Mouse (Mus musculus) CD4-positive naive resting alpha-beta T cell, adult 76 days (primary cell): ENCODE measurements around the gene Gm21985. TPM values are rescaled to one million over a fixed set of nuclear protein-coding genes. Genes with fewer than 3 reads are reported as not detected.

Source experiments
- total RNA-seq: library from RNA; stranded (reverse); gene quantifications from one replicate; pipeline ENCODE4 v1.2.4, GENCODE M21; 2023

Gene Gm21985
- total RNA-seq: 0.50 TPM

DNA sequence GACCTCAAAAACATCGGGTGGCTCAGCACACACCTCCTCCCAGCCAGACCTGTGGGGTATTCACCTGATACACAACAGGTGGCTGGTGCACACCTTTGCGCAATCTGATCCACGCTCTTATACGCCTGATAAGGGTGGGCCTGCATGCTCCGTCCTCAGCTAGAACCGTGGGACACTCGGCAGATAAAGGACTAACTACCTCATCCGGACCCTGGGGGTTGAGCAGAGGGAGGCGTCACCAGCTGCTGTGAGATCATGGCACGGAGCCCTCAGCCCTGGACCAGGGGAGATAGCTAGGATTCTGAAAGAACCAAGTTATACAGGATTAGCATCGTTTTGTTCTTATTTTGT lies at the start of gene Gm21985:
Gene Gm21985, plus strand, starts transcription at position 73 of the 351 bp plus-strand sequence.

DNA sequence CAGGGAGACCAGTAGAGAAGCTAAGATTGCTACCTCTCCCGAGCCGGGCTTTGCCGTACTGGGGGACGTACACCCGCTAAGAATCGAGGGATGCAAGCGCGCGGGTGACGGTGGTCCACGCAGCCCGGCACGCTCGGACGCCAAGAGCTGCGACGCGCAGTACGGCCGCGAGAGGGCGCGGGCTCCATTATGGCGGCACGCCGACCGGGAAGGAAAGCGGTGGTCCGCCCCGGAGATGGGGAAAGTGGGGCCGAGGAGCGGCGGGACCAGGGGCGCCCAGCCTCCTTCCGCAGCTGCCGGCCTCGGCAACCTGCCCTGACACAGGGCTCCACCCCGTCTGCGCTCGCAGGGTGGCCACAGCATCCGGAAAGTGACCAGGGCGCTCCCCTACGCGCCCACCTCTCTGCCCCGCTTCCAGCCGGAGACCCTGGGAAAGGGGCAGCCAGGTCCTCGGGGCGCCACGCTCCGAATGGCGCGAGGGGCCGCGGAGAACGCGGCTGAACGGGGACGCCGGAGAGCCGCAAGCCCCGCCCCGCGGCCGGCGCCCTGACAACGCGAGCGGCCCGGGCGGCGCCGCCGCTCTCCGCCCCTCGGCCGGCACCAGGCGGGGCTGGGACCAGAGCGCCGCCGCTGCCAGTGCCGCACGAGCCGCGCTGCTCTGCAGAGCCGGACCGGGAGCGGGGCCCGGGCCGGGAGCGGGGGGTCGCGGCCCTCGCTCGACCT lies 26.7 kb upstream of the Gm21985 start, which contains the start of gene Lpcat4:
Gene Lpcat4, plus strand, starts transcription at position 257 of the 723 bp plus-strand sequence.

DNA sequence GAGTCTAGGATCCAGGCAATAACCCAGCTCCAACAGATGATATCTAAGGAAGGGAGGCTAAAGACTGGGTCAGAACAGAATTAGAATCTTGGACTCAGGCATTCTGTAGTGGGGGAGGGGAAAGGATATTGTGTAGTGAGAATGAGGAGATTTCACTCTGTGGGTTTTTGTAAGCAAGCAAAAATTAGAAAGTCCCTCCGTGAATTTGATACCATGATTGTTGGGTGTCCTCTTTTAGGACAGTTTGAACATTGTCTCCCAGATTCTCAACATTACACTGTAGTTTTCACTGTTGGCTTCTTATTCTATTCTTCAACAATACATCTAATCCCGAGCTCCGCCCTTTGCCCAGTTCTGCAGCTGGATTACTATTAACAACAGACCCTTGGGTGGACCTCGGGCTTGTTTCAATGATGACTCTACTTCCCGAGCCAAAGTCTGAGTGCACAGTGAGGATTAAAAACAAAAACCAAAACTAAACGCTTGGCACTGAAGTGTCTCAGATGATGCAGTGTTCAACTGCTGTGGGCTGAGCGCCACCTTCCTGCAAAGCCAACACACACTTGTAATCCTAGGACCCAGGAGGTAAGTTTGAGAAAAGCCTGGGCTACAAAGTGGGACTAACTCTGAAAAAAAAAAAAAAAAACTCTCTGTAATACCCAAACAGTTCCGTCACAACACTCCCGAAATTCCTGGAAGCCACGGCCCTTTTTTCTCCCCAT lies 6.7 kb upstream of the Gm21985 start, which contains the start of gene Nutm1:
Gene Nutm1, minus strand, starts transcription at position 51 of the 722 bp plus-strand sequence.

DNA sequence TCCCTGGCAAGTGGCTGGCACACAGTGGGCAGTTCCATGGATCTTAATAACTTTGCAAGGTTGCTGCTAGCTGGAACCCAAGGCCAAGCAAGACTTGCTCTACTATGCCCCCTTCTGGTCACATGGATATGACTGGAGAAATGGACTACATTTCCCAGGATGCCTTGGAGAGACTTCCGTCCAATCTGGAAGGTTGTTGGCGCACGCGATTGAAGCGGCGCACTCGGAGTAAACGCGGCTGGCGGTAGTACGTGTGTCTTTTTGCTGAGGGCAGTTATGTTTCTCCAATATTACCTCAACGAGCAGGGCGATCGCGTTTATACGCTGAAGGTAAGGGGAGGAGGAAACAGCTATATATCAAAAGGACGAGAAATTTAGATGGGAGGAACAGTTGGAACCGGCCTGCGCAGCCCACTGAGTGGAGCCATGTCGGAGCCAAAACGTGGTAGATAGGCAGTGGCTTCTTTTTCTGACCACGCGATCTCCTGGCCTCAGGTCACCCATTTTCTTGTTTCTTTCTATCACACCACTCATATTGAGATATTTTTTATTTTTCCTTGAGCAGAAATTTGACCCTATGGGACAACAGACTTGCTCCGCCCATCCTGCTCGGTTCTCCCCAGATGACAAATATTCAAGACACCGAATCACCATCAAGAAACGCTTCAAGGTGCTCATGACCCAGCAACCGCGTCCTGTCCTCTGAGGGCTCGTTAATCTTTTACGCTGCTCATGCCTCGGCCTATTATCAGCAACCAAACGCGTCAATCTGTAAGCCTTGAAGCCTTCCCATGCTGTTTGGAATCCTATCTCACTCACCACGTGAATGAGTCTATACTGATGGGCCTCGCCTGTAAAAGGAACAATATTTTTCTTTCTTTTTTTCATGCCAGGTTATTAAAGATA lies 4.1 kb upstream of the Gm21985 start, which contains the start of gene Nop10:
Gene Nop10, plus strand, starts transcription at position 179 of the 906 bp plus-strand sequence.

DNA sequence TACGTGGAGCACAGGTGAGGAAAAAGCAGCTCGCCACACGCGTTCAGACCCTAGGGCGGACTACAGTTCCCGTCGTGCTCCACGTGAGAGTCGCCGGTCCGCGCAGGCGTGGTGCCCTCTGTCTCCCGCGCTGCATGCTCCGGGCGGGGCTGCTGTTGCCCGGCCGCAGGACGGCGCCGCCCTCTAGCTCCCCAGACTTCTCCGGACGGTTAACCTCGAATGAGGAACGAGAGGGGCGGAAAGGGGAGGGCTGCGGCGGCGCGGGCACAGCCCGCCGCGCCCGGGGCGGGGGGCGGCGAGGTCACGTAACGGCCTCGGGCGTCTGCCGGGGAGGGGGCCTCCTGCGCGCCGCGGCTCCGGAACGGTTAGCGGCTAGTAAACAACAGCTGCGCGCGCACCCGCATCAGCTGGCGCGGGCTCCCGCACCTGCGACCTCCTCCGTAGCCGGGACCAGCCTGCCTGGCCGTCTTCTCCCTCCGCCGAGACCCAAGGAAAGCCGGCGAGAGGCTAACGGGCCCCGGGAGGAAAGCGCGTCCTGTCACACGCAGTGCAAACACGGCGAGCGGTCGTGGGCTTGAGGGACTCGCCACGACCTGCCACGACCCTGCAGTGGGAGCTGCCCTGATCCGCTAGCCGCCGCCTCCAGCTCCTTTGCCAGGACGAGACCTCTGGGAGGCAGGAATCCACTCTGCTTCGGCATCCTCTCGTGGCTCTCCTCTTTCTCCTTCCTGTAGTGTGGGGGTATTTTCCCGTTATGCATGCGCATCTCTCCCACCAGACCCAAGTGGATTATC lies 469 bp upstream of the Gm21985 start, which contains the start of gene Slc12a6:
Gene Slc12a6, plus strand, starts transcription at position 378 of the 794 bp plus-strand sequence.

DNA sequence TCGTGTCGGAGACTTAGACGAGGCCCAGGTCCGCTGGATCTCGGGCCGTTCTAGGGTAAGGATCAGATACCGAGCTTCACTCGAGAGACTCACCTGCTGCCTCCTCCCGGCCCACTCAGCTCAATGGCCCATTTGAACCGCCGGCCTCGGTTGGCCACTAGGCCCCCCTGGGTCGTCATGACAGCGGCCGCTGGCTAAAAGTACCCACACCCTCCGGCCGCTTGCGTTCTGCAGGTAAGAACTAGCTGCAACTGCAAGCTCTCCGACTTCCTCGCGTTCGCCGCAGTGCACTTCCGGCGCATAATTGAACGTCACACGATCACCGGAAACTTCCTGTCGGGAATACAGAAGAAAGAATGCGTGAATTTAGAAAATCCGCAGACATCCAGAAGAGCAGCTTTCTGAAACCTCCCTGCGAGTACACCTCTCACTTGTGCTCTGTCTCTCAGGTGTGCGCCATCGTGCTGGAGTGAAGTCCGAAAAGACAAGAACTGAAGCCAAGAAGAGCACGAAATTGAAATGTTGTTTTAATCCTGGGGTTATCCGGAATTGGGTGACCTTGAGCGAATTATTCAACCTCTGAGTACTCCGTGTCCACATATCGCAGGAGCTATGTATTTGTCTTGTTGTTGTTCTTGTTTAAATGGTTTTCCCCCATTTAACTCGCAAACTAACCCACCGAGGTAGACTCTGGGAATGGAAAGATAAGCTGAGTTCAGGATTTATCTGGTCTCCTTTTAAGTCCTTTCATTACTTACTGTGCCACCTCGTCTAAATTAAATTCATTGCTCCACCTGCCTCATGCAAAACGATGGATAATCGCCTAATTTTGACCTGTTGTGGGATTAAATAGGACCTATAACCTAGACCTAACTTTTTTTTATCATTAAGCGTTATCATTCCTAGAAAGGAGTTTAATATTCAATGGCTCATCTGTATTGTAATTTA lies 101.9 kb downstream of the Gm21985 start, which contains the start of gene Emc4:
Gene Emc4, minus strand, starts transcription at position 302 of the 948 bp plus-strand sequence.

DNA sequence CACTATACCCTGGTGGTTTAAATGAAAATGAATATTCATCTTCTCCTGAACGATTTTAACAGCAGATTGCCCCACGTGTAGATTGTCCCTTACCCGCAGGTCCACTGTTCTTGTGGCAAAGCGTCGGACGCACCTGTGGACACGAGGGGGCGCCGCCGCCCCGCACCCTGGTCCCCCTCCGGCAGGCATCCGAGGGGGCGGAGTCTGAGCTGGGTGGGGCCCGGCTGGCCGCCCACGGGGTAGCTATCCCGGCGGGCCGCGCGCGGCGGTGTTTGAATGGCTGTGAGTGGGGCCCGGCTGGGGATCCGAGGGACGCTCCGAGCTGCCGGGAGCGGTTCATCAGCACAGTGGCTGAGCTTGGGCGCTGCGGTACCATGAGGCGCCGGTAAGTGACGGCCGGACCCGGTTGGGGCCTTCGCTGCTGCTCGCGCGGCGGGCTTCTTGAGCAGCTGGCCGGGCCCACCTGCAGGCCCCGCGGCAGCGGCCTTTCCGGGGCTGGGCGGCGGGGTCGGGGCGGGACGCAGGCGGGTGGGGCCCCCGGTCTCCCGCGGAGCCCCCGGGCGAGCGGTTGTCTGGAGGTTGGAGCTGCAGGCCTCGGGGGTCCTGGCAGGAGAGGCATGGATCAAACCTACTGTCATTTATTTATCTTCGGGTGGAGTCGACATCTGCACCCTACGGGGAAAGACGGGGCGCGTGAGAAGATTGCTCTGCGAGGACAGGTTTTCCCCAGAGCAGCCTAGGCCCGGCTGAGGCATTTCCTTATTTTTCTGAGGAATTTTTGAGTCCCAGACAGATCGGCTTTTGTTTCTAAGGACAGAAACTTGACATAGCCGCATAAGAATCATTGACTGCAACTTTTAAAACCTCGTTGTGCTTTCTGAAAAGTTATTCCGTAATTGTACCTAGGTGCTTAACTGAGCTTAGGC lies 113.1 kb downstream of the Gm21985 start, which contains the start of gene Katnbl1:
Gene Katnbl1, plus strand, starts transcription at position 239 of the 926 bp plus-strand sequence.

DNA sequence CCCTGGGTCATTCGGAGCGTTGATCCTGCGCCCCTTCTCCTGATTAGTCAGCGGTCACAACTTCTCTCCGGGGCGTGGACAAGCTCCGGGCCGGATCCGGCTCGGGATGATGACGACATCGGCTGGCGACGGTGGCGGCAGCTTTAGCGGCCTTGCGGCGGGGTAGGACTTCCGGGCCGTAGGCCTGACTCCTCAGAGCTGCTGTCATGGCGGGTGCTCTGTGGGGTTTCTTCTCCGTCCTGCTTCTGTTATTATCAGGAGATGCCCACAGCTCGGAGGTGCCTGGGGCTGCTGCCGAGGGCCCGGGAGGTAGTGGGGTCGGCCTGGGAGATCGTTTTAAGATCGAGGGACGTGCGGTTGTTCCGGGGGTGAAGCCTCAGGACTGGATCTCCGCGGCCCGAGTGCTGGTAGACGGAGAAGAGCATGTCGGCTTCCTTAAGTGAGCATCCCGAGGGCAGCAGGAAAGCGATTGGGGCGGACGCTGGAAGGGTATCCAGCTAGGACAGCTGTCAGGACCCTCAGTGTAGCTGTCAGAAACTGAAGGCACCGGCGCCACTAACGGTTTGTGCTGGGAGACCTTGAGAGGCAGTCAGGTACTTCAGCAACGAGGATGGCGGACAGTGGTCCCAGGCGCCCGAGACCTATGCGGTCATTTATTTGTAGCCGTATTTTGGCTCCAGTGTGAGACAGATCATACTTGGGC lies 188.9 kb downstream of the Gm21985 start, which contains the start of gene Emc7:
Gene Emc7, plus strand, starts transcription at position 136 of the 703 bp plus-strand sequence.

Other genes with a start within 250 kb of the Gm21985 start
- gene Olfr1311, start 241.9 kb upstream of the Gm21985 start, total RNA-seq: not detected
- not detected for gene Olfr1312, start 216.1 kb upstream of the Gm21985 start, total RNA-seq
- gene Olfr1313, start 188.5 kb upstream of the Gm21985 start, total RNA-seq: not detected
- not detected for gene Olfr1314, start 169.5 kb upstream of the Gm21985 start, total RNA-seq
- gene Olfr1315-ps1, start 150.9 kb upstream of the Gm21985 start, total RNA-seq: not detected
- not detected for gene Olfr1316, start 131.3 kb upstream of the Gm21985 start, total RNA-seq
- not detected for gene Olfr1317, start 126.0 kb upstream of the Gm21985 start, total RNA-seq
- not detected for gene Olfr1318, start 112.1 kb upstream of the Gm21985 start, total RNA-seq
- gene Lpcat4, start 26.8 kb upstream of the Gm21985 start, total RNA-seq: 43.4 TPM
- gene Nutm1, start 7.0 kb upstream of the Gm21985 start, total RNA-seq: not detected
- gene Nop10, start 4.4 kb upstream of the Gm21985 start, total RNA-seq: 57.4 TPM
- 126 TPM for gene Slc12a6, start 489 bp upstream of the Gm21985 start, total RNA-seq
- gene Emc4, start 101.7 kb downstream of the Gm21985 start, total RNA-seq: 32.6 TPM
- 15.2 TPM for gene Katnbl1, start 112.9 kb downstream of the Gm21985 start, total RNA-seq
- gene Emc7, start 188.7 kb downstream of the Gm21985 start, total RNA-seq: 15.3 TPM
- gene Chrm5, start 214.5 kb downstream of the Gm21985 start, total RNA-seq: not detected
- 64.0 TPM for gene Aven, start 226.7 kb downstream of the Gm21985 start, total RNA-seq